Mouse (Mus musculus) spleen, postnatal 14 days (tissue): ENCODE measurements around the gene Nr1h4.

Source experiments
- DNase-seq, 2 experiments: peaks; one replicate each; pipeline ENCODE4 v3.0.0; 2021 to 2022; ENCODE audit warnings: low spot score in 2 of 2

Nr1h4 gene

DNA sequence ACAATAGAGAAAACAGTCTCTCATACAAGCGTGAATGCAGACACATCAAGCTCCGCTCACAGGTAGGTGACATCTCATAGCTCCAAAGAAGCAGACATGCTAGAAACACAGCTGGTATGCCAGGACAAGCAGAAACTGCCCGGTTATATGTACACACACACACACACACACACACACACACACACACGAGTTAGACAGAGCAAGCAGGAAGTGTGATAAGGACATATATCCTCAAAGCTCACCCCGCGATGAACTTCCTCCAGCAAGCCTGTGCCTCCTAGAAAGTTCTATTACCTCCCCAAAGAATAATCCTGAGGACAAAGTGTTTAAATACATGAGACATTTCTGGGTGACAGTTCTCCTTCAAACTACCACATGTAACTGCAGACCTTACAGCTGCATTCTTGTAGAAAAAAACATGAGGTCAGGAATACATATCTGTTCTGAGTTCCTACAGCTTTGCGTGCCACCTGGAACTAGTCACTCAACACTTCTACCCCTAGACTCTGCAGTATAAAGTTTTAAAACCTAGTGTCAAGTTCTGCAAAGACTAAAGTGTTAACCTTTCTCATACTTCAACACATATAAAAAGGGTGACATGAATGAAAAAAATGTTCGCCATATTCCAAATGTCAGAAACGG lies 11.5 kb downstream of the Nr1h4 start:
- DNase-seq, result no peak

DNA sequence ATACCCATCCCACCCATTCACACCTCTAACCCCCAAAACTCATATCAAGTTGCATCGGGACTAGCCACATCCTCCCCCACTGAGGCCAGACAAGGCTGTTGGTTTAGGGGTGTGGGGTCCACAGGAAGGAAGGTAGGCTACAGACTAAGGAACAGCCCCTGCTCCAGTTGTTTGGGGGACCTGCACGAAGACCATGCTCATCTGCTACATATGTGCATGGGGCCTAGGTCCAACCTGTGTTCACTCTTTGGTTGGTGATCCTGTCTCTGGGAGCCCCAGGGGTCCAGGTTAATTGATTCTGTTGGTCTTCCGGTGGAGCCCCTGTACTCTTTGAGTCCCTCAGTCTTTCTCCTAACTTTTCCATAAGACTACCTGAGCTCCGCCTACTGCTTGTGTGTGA lies 13.0 kb downstream of the Nr1h4 start:
- DNase-seq, result no peak

DNA sequence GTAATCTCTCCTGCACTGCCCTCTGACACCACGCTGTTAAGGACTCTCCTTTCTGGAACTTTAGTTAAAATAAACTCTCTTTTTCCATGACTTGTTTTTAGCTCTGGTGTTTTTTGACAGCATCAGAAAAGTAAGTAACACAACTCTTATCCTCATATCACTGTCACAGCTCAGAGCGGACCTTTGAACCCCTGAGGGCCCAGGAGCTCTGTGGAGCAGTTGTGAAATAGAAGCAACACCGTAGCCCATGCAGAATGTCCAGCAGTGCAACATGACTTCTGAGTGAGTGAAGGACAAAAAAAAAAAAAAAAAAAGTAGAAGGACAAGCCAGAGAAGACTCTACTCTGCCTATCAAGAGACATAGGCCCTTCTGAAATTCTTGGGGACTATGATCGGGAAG lies 14.2 kb downstream of the Nr1h4 start:
- no peak for DNase-seq

DNA sequence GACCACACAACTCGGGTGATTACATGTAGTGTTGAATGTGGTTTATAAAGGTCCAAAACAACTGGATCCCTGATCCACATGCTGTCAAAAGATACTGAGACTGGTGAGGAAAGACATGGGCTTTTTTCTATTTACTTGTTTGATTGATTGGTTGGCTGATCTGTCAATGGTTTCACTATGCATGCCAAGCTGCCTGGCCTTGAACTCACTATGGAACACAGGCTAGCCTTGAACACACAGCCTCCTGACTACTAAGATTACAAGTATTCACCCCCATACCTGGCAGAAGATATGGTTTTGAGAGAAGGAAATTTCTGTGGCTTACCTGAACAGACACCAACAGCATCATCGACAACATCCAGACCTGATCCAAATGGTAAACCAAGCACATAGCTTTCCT lies 15.0 kb downstream of the Nr1h4 start:
- no peak for DNase-seq

DNA sequence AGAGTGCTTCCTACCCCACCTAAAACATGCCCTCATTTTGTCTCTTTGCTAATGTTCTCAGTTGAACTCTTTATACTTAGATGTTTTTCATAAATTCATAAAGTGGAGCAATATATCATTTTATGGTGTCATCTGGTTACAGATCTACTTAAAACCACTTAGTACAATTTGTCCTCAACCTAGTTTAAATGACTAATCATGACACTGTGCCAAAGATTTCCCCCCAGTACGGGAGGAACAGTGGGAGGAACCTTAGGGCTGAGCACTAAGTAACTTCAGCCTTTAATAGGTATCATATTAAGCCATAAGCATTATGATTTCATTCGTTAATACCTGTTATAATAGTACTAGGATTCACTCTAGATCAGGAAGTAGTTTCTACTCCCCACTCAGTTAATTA lies 17.6 kb downstream of the Nr1h4 start:
- DNase-seq, result no peak

DNA sequence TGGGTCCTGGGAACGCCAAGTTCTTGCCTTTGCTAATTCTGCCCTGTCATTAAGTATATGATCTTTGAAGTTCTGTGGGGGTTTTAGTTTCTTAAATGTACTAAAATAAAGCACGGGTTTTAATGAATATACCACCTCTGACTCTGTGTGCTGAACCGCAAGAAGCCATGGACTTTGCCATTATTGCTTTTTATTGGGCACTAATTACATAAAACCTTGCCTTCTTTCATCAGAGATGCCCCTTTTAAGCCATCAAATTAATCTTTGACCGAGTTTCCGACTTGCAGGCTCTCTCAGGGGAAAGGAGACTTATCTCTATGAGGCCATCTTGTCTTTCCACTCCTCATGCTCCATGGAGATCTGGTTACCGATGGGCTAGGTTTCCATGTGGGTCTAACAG lies 20.8 kb downstream of the Nr1h4 start:
- no peak for DNase-seq

DNA sequence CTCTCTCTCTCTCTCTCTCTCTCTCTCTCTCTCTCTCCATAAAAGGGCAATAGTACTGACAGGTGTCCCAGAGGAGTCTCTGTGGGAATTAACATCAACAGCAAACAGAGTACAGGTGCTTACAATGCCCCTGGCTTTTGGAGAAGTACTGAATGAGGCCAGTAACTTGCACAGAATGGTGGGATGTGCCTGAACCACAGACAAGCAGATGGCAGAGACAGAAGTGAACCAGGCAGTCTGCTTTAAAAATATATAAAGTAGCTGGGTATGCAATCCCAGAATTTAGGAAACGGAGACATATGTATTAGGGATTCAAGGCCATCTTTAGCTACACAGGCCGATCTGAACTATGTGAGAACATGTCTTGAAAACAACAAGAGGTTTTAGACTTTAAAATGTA lies 22.8 kb downstream of the Nr1h4 start:
- DNase-seq, result no peak

DNA sequence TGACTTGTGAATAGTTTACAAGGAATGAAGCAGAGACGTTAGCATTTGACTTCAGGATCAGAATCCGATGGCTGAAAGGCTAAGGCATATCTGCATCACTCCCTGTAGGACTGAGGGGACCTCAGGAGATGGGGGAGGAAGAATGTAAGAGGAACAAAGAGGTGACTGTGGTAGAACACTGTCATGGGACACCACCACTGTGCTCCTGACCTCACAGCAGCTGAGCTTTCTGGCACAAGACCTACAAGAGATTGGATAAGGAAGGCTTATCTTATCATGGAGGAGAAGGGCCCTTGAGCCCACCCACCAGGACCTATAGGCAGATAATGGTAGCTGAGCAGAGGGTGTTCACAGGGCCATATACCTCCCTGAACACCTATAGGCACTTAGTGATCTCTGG lies 24.8 kb downstream of the Nr1h4 start:
- no peak for DNase-seq

DNA sequence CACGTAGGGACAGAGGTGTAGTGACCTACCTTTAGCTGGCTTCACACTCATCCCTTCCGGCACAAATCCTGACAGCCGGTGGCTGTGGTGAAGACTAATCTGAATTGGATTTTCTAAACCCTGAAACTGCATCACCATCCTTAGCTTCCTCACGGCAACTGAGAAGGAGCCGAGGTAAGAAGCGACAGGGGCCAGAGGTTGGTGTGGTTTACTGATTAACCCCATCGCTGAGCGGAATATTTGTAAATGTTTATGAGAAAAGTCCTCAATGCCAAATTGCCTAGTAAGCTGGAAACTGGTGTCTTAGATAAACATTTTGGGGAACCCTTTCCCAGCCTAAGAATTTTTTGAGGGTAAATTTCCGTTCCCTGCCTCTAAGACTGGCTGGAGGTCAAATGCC lies 26.9 kb downstream of the Nr1h4 start:
- DNase-seq, result no peak

DNA sequence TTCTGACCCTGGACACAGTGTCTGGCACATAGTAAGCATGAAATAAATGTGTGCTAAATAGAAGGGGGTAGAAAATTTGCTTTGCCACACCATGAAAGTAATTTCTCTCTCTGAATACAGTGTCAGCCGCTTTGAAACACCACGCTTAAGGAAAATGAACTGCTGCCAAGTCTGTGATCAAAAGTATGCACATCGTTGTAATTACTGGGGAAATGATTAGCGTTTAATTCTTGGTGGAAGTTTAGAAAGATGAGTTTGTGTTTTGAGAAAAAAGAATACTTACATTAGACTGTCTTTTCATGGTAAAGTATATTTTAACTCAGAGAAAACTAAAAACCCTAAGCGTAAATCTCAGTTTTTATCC lies 27.8 kb downstream of the Nr1h4 start:
- DNase-seq, result no peak

DNA sequence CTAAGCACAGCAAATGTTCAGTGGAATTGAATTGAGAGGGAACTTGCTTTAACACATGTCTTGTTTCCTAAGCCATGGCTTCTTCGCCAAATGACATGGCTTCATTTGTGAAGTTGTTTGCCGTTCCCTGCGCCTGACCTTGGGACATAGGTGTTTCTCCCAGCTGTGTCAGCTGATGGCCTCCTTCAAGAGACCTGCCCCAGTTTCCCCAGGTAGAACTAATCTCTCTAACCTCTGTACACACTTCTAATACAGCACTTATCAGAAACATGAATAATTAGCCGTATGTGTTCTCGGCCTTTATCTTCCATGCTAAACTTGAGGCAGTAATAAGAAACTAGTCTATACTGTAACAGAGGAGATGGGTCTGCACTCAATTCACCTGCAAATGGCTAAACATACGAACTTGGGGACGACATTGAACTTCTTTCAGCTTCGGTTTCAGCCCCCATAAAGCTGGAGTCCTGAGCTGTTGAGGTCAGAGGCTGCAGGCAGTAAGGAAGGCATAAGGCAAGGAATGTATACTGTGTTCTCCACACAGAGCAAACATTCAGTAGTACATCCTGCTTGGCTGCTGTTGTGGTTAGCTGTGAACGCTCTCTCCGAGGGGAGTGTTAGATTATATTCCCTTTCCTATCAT lies 28.3 kb downstream of the Nr1h4 start:
- no peak for DNase-seq

DNA sequence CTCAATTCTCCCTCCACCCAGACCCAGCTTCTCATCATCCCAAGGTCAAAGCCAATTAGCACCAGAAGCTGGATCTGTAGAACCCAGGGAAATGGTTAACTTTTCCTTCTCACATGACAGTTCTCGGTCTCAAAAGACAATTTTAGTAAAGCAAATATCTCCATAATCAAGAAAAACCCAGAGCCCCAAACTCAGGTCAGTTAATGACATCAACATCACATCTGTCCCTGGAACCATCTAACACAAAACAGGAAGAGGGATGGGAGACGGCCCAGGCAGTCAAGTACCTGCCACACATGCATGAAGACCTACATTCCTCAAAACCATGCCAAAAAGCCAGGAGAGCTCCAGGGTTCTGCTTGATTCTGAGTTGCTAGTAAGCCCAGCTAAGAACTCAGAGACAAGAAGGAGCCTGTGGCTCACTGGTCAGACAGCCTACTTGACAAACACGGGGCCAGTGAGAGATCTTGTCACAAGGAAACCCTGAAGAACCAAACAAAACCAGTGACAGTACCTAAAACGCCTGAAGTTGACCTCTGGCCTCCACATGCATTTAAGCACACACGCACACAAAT lies 30.3 kb downstream of the Nr1h4 start:
- DNase-seq, result no peak

DNA sequence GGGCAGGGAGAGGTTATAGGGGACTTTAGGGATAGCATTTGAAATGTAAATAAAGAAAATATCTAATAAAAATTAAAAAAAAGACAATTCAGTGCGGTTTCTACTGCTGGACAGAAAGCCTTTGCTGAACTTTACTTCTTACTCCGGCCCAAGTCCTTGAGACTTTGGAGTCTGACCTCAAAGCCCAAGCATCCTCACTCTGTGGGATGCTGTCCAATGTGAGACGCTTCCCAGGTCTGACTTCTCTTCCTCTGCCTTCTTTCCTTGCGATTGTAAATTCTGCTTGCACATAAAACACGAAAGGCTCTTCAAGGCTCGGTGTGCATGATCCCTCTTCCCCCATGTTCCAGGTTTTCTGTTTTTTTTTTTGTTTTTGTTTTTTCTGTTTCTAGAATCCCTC lies 31.5 kb downstream of the Nr1h4 start:
- DNase-seq, result no peak

DNA sequence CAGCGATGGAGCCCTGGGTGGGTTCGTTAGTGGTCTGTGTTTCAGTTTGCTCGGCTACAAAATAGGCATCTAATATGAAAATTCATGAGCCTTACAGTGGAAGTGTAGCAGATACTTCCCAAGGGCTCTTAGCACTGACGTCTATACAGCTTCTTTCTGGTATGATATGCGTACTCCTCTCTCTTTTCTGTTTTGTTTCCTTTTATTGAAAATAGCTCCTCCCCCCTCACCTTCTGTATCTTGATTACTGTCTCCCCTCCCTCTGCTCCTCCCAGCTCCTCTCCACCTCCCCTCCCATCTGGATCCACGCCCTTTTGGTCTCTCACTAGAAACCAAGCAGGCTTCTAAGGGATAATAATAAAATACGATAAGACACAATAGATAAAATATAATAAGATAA lies 37.8 kb downstream of the Nr1h4 start:
- DNase-seq, result no peak

DNA sequence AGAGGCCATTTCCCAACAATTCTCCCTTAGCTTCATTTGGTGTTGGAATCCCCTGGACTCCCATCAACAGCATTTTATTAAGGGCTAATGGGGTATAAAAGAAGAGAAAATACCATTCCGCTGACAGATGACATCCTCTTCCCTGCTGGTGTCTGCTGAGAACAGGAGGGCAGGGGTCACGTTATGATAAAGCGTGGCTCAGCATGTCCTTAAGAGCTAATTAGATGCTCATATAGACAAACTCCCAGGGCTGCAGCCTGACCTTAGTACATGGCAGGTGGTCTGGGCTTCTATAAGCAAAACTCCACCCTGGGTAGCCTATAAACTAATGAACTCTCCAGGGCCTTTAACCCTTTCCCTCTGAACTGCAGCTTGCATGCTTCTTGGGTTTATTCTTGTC lies 42.1 kb downstream of the Nr1h4 start:
- DNase-seq, result no peak

DNA sequence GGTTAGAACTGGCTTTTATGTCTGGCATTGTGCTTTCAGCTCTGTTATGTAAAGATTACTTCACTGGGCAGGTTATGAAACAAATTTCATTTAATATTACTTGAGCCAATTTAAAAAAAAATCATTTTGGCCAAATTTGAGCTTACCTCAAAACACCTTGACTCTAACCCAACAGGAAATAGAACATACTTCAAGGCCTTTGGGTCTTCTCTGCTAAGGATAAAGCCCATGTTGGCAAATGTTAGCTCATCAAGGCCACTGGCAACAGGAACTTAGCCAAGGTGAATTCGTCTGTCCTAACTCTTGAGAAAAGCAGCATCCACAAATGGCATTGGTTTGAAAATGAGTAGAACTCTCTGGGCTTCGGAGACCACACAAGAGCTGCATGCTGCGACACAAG lies 43.1 kb downstream of the Nr1h4 start:
- DNase-seq, result no peak

DNA sequence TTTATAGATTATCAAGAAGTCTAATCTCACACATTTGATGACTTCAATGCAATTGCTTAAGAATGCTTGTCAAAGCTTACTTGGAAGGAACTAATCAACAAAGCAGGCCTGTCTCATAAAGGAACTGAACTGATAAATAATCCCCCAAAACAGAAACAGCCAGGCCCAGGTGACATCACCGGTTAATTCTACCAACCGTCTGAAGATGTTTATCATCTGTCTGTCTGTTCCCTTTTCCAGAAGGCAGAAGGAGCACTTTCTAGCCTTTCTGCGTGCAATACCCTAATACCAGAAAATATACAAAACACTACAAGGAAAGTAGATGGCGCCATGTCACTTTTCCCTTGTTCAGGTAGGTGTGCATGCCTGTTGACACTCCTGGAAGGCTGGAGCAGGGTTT lies 43.9 kb downstream of the Nr1h4 start:
- no peak for DNase-seq

DNA sequence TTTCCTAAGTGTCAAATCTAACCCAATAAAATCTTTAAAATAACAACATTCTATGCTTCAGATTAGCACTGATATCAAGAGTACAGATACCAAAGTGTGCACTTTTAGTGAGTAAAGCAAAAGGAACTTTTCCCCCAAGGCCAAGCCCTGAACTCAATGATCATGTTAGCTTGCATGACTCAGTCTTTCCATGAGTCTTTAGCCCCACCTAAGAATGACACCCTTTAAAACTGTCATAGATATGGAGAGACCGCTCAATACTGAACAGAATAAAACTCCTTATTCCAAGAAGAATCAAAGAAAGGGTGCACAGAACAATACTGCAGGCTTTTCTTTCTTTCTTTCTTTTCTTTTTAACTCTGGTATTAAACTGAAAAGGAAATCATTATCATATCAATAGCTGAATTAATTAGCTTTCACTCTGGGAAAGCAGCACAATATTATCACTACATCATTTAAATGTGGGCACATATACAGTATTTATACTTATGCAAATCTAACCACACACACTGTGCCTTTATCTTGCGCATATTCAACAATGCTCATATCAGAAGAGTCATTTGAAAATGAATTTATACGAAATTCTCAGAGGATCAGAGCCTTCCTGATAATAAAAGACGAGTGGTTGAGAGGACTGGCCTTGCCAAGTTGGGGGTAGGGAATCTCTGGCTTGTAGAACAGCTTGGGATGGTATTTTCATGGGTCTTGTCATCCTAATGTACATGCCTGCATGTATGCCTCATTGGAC lies 46.2 kb downstream of the Nr1h4 start:
- DNase-seq, result no peak

DNA sequence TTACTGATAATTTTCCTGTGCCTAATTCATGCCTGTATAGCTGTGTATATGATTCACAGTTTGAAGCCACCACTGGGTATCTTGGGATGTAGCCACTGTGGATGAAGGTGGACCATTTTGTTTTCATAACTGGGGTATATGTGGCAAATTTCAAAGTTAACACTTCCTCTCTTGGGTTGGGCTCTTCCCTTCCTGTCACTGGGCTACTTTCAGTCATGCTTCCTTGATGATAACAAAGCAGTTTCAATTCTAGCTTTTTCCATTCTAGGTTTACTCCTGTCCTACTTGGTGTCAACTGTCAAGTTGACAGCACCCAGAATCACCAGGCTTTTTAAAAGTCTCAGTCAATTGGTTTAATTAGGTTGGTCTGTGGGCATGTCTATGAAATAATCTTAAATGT lies 48.5 kb downstream of the Nr1h4 start:
- DNase-seq, result no peak

DNA sequence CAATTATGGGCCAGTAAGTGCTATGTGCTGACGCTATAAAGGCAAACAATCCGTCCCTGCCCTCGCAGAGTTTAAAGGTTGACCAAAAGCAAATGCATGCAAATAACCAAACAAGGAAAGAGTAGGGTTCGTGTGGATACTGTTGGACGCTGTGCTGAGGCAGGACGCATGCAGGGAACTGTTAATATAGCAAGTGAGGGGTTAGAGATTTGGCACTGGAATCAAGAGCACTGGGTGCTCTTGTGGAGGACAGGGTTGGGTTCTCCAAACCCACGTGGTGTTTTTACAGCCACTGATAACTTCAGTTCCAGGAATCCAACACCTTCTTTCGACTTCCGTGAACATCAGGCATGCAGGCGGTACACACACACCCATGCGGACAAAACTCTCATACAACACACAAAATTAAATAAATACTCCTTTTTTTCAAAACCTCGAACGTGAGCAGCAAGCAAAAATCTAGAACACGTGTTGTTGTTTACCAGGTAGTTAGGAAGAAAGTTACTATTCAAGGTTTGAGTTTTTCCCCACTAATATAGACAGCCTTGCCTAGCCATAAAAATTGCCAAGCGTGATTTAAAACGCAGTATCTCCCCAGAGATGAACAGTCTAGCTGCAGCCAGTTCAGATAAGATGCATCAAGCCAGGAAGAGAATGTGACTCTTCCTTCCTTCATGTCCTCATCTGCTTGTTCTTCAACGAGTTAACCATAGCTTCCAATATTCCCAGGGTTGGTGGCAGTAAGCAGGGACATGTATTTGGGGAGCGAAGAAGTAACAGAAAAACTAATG lies 49.4 kb downstream of the Nr1h4 start:
- no peak for DNase-seq

DNA sequence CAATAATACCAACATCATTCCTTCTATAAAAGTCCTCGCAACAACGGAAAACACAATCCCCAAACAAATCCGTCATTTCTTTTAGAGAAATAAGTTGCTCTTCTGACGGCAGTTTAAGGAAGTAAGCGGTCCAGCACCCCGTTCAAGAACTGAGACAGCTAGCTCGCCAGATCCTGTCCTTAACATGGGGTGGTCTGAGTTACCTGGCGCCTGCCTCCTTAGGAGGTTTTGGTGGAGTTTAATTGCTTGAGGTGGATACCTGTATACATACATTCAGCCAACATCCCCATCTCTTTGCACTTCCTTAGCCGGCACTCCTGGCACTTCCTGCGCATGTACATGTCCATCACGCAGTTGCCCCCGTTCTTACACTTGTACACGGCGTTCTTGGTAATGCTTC lies 50.3 kb downstream of the Nr1h4 start:
- DNase-seq, result no peak

DNA sequence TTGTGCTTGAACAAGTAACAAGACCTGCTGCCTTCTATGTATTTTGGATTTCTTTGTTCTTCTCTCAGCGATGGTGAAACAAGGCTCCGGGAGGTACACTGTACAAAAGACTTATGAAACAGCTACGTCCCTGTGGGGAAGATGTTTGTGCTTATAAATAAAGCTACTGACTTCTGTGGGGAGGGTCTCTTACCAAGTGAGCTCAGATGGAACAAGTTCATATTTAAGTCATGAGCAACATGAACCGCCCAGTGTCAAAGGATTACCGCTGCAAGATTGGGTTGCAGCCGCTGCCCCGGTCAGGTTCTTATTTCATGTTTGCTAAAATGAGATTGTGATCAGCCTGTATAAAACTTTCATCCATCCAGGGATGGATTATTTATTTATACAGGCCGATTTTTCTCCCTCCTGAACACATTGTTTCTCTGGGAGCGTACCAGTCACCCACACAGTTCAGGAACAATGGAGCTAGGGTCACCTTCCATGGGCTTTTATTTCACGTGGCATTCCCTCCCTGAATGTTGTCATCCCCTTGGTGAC lies 51.2 kb downstream of the Nr1h4 start:
- no peak for DNase-seq
